Mouse (Mus musculus) thymus, adult 18-20 months (tissue): ENCODE data around the gene Timm13.

Source experiments
- DNase-seq, 2 experiments: peaks; one replicate each; pipeline ENCODE4 v3.0.0; 2022; ENCODE audit warnings: mixed read lengths in 2 of 2

The Timm13 gene

DNA sequence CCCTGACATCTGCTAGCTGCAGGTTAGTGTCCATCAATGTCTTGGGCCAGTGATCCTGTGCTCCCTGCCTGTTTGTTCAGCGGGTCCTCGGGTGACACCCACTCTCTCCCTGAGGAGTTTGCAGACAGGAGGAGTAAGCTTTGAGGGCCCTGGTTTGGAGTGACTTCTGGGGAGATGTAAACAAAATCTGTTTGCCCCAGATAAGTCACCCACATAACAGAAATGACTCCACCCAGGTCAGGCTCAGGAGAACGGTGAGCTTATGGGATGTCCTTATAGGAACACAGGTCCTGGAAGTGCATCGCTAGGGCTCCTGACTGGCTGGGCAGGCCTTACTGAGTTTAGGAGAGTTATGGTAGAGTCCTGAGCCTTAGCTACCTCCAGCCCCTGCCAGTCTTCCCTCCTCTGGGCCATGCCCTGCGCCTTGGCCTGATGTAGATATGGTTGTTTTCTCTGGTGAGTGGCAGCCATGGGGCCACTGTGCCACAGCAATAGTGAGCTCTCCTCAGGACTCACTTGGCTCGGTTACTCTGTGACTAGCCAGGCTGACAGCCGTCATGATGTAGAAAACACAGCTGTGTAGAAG lies 42.3 kb downstream of the Timm13 start:
- DNase-seq = no peak

DNA sequence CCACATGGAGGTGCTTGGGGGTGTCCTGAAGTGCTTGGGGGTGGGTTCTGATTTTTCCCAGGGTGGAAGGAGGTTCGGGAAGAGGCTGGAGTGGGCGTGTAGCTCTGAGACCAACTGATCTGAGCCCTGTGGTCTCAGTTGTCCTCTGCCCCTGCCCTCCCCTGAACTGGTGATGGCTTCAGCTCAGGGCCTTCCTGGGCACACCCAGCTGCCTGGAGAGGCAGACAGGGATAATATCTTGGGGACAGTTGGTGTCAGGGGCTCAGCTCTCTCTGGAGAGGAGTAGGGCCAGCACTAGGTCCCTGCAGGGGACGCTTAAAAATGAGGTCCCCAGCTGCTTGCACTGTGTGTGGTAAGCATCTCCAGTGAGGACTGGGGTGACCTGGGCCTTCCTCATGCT lies 42.9 kb downstream of the Timm13 start:
- no peak for DNase-seq

DNA sequence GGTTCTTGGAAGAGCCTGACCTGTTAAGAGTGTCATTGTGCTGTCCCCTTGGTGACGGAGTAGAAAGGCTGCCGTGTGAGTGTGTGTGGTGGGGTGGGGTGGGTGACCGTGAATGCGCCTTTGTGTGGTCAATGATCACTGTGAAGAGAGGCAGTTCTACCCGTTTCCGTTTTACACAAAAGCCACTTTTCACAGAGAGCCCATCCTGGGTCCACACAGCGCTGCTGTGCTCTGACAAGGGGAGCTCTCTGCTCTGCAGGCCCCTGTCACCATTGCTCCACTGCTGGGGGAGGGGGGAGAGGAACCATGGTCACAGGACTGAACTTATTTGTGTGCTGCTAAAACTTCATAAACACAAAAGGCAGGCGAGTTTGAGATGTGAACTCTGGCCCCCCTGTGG lies 43.4 kb downstream of the Timm13 start:
- DNase-seq = no peak

DNA sequence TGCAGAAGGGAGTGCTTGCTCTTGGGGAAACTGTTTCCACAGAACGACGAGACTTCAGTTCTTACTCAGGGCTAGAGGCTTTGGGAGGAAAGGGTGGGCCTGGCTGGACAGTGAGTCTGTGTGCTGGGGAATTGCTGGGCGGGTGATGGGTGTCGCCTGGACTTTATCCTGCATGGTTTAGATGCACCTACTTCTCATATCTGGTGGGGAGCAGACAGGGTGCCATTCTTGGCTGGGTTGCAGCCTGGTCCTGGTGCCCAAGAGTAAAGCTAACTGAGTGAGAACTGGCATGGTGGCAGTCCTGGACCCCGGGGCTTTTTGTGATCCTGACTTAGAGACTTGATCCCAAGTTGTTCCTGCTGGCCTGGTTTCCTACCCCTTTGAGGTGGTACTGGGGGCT lies 43.9 kb downstream of the Timm13 start:
- no peak for DNase-seq

DNA sequence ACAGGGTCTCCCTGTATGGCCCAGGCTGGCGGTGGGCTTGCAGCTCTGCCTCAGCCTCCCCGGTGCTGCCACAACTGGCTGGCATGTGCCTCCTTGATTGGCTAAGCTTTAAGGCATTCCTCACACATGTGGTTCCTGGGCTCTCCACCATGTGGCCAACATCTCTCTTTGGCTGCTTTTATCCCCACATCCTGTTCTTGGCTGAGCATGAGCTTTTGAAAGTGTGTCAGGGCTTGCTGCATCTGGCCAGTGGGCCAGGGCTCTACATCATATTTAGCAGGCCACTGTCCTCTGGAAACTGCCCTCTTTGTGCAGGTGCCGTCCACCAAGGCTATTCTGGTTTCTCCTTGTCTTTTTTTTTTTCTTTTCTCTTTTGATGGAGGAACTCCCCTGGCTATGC lies 44.5 kb downstream of the Timm13 start:
- DNase-seq = no peak

DNA sequence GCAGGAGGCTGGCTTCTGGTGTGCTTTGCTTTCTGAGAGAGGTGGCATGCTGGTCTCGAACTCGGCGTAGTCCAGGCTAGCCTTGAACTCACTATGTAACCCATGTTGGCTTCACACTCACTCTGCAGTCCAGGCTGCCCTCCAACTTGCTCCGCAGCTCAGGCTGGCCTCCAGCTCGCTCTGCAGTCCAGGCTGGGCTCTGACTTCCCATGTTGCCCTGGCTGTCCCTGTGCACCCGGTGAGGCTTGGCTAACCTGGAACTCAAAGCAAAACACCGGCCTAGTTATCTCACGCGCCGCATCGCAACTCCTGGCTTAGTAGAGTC lies 45.1 kb downstream of the Timm13 start:
- no peak for DNase-seq

DNA sequence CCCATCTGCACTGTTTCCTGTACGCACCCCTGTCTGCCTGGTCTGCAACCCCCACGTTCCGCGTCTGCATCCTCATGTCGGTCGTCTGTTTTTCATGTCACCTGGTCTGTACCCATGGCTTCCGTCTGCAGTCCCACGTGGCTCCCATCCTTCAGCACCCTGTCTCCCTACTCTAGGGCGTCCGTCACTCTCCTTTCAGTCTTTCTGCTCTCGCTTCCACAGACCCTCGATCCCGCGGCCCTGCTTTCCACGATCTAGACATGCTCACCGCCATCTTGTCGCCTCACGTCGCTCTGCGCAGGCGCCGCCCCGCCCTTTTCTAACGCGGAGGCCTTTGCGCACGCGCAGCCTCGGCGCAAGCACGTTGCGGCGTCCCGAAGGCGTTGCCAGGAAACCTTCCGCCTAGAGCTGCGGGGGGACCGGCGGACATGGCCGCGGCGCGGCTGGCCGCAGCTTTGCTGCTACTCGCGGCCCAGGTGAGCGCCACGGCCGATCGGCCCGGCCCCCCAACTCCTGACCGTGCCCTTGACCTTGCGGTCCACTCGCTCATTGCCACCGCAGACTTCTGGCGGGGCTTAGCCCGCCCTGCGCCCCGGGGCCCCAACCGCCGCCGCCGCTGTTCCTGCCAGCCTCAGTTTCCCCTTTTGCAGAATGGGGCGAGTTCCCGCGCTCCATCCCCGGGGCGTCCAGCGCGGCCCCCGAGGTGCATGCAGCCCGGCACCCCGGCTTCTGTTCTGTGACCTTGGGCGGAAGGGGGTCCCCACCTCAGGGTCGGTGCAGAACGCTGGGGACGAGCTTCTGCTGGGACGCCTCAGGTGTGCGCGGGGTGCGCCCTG lies 45.6 kb downstream of the Timm13 start, which contains the start of the genes Lsm7 and Sppl2b:
TSS of gene Lsm7 (minus strand) at position 297 of the 836 bp plus-strand sequence.
TSS of gene Sppl2b (plus strand) at position 363 of the 836 bp plus-strand sequence.
- peak; percentile 93 to 94 for DNase-seq
